In genomic region chr3:51366926-51367325, GRCm38 (mm10) we compare ENCODE assay signal across 21 mouse cellular contexts. TPM values are rescaled to one million over a fixed set of nuclear protein-coding genes. Genes with fewer than 3 reads are reported as not detected.
A peak's percentile ranks its signal among the peaks of the same experiment; 100 is the strongest.
DNase-seq lines count a peak whose midpoint lies in the region; ATAC-seq and TF ChIP-seq lines count a peak whose summit lies in the region.
"Had no signal": no experiment of that assay in that cellular context is flagged by ENCODE, and none has a peak within 500 bp of the region (broad histone marks: within the 10 kb centered on the region; RNA-seq: fewer than 3 reads in every experiment).

No protein-coding gene starts in this region.

- ATAC-seq in liver, embryonic 12.5 days: peak; percentile 73
- peak; percentile 59 for ATAC-seq in liver, embryonic 16.5 days (ENCODE audit: low read depth)
- ATAC-seq in stomach, embryonic 14.5 days (ENCODE audit: insufficient number of reproducible peaks, insufficient read depth, low FRiP score, low read depth): peak; percentile 30; the same call in 1 of the 2 replicates
- ATAC-seq: activated CD4-positive, CD25-positive, alpha-beta regulatory T cell, adult 4 months; forebrain, embryonic 15.5 days; Patski had no signal

- H3K79me2 ChIP-seq in MEL (ENCODE audit: control insufficient read depth, insufficient read depth, low read length, poor library complexity): no peaks in the 10 kb centered on the region

- H3K36me3 ChIP-seq in MEL (ENCODE audit: control insufficient read depth in 1 of 2, insufficient read depth in 2 of 2, low read length in 2 of 2): peaks cover 0 to 19% of the 10 kb centered on the region in 2 experiments; a peak in 2 of 4 replicates
- H3K36me3 ChIP-seq in liver, embryonic 12.5 days: no peaks in the 10 kb centered on the region
- no peaks in the 10 kb centered on the region for H3K36me3 ChIP-seq in liver, embryonic 16.5 days (ENCODE audit: control insufficient read depth, insufficient read depth)
- no peaks in the 10 kb centered on the region for H3K36me3 ChIP-seq in stomach, embryonic 14.5 days (ENCODE audit: control insufficient read depth, insufficient read depth, low read length)
- H3K36me3 ChIP-seq: embryonic facial prominence, embryonic 12.5 days; forebrain, embryonic 15.5 days; heart, embryonic 12.5 days; hindbrain, embryonic 15.5 days had no signal

- TF ChIP-seq RAD21 in MEL (IDR thresholded peaks at IDR 0.05; ENCODE audit: low read depth, low read length): no peak

- H3K9ac ChIP-seq in MEL (ENCODE audit: control insufficient read depth, low read depth, low read length, poor library complexity, severe bottlenecking): no peak overlapping the region
- H3K9ac ChIP-seq in liver, embryonic 12.5 days: 0 out of 2 replicates have a peak overlapping the region, but pooled peaks have one; percentile 2
- no peak overlapping the region for H3K9ac ChIP-seq in liver, embryonic 16.5 days (ENCODE audit: low read depth, low read length)
- no peak overlapping the region for H3K9ac ChIP-seq in stomach, embryonic 14.5 days (replicated peaks; ENCODE audit: low read depth, low read length)
- H3K9ac ChIP-seq: embryonic facial prominence, embryonic 12.5 days; forebrain, embryonic 15.5 days; heart, embryonic 12.5 days; hindbrain, embryonic 15.5 days had no signal

- DNase-seq in MEL (ENCODE audit: low read depth, low spot score): peak; percentile 43
- no peak for DNase-seq in adrenal gland, postnatal 25 days
- DNase-seq in B cell, adult 2 months: no peak
- no peak for DNase-seq in kidney, postnatal 36 days
- DNase-seq: adrenal gland, adult 2 months; adrenal gland, postnatal 36 days; cerebellum, adult 11 months; cerebellum, adult 8-10 months; cerebellum, postnatal 14 days; embryo, embryonic 11 days; gastrocnemius, postnatal 10 days had no signal

- H3K27me3 ChIP-seq in MEL (ENCODE audit: control insufficient read depth in 1 of 2, insufficient read depth in 2 of 2, low read length in 2 of 2): no peaks in the 10 kb centered on the region
- 0 out of 2 replicates have a peak, but pooled peaks cover 6% of the 10 kb centered on the region for H3K27me3 ChIP-seq in liver, embryonic 12.5 days (replicated peaks)
- no peaks in the 10 kb centered on the region for H3K27me3 ChIP-seq in liver, embryonic 16.5 days (ENCODE audit: control insufficient read depth, insufficient read depth, low read depth, low read length)
- H3K27me3 ChIP-seq in stomach, embryonic 14.5 days (ENCODE audit: control insufficient read depth, insufficient read depth, low read length): no peaks in the 10 kb centered on the region
- H3K27me3 ChIP-seq: heart, embryonic 12.5 days; hindbrain, embryonic 15.5 days; Patski had no signal

- no peaks in the 10 kb centered on the region for H3K9me3 ChIP-seq in MEL (replicated peaks; ENCODE audit: insufficient read depth, low read length)
- no peaks in the 10 kb centered on the region for H3K9me3 ChIP-seq in liver, embryonic 12.5 days (replicated peaks)
- H3K9me3 ChIP-seq in liver, embryonic 16.5 days (replicated peaks; ENCODE audit: control insufficient read depth, low read length): no peaks in the 10 kb centered on the region
- H3K9me3 ChIP-seq in stomach, embryonic 14.5 days (ENCODE audit: control insufficient read depth, low read depth, low read length): no peaks in the 10 kb centered on the region
- H3K9me3 ChIP-seq: embryonic facial prominence, embryonic 12.5 days; forebrain, embryonic 15.5 days; heart, embryonic 12.5 days; hindbrain, embryonic 15.5 days had no signal

- 0 out of 2 replicates have a peak overlapping the region, but pooled peaks have one; percentile 7 for H3K27ac ChIP-seq in MEL (ENCODE audit: control insufficient read depth, low read depth, low read length)
- H3K27ac ChIP-seq in liver, embryonic 12.5 days: peak overlapping the region; percentile 72
- peak overlapping the region; percentile 71 for H3K27ac ChIP-seq in liver, embryonic 16.5 days (ENCODE audit: low read length)
- H3K27ac ChIP-seq in stomach, embryonic 14.5 days (ENCODE audit: low read length): no peak overlapping the region
- H3K27ac ChIP-seq: embryonic facial prominence, embryonic 12.5 days; forebrain, embryonic 15.5 days; hindbrain, embryonic 15.5 days had no signal

- TF ChIP-seq EP300 in MEL (IDR thresholded peaks at IDR 0.05; ENCODE audit: low read depth in 1 of 2, low read length in 2 of 2): peak; percentile 49 to 61; a peak in 2 of 4 replicates

- 12% methylated on average over 4 of the region's 4 CpGs for WGBS in liver, embryonic 12.5 days (ENCODE audit: insufficient replicate concordance)
- 21% methylated on average over 4 of the region's 4 CpGs for WGBS in liver, embryonic 16.5 days (ENCODE audit: insufficient replicate concordance)
- 53% methylated on average over 4 of the region's 4 CpGs for WGBS in stomach, embryonic 14.5 days

- H3K4me3 ChIP-seq in MEL (ENCODE audit: control insufficient read depth in 1 of 2, insufficient read depth in 1 of 2, low read depth in 2 of 2, low read length in 2 of 2): no peak overlapping the region
- no peak overlapping the region for H3K4me3 ChIP-seq in liver, embryonic 12.5 days
- H3K4me3 ChIP-seq in liver, embryonic 16.5 days (ENCODE audit: low read depth, low read length): 0 out of 2 replicates have a peak overlapping the region, but pooled peaks have one; percentile 23
- H3K4me3 ChIP-seq in stomach, embryonic 14.5 days (ENCODE audit: low read depth, low read length): no peak overlapping the region
- H3K4me3 ChIP-seq: embryonic facial prominence, embryonic 12.5 days; forebrain, embryonic 15.5 days; heart, embryonic 12.5 days; hindbrain, embryonic 15.5 days had no signal

- peak overlapping the region; percentile 38 for H3K4me2 ChIP-seq in liver, embryonic 12.5 days
- peak overlapping the region; percentile 46 for H3K4me2 ChIP-seq in liver, embryonic 16.5 days (ENCODE audit: low read depth, low read length)
- no peak overlapping the region for H3K4me2 ChIP-seq in stomach, embryonic 14.5 days (replicated peaks; ENCODE audit: low read depth, low read length)
- H3K4me2 ChIP-seq: embryonic facial prominence, embryonic 12.5 days; forebrain, embryonic 15.5 days; heart, embryonic 12.5 days; hindbrain, embryonic 15.5 days had no signal

- peaks cover 0 to 25% of the 10 kb centered on the region in 2 experiments; a peak in 2 of 4 replicates for H3K4me1 ChIP-seq in MEL (ENCODE audit: control insufficient read depth in 1 of 2, insufficient read depth in 2 of 2, low read length in 2 of 2)
- peaks cover 47% of the 10 kb centered on the region for H3K4me1 ChIP-seq in liver, embryonic 12.5 days
- H3K4me1 ChIP-seq in liver, embryonic 16.5 days (ENCODE audit: control insufficient read depth, low read depth, low read length): peaks cover 40% of the 10 kb centered on the region
- no peaks in the 10 kb centered on the region for H3K4me1 ChIP-seq in stomach, embryonic 14.5 days (ENCODE audit: control insufficient read depth, insufficient read depth, low read length)

- no peak for TF ChIP-seq CTCF in MEL (IDR thresholded peaks at IDR 0.05 in 2 of 3, conservative IDR thresholded peaks at IDR 0.05 in 1 of 3; ENCODE audit: control insufficient read depth in 1 of 3, insufficient read depth in 1 of 3, low read depth in 2 of 3, low read length in 3 of 3, poor library complexity in 1 of 3, severe bottlenecking in 1 of 3)

- no peak for TF ChIP-seq POLR2A in MEL (IDR thresholded peaks at IDR 0.05; ENCODE audit: control insufficient read depth in 1 of 2, insufficient read depth in 1 of 2, low read depth in 1 of 2, low read length in 2 of 2, poor library complexity in 1 of 2)

TF ChIP-seq in MEL, 35 proteins besides CTCF, POLR2A, EP300 and RAD21 (continues in another document):
- TF ChIP-seq CHD2 (IDR thresholded peaks at IDR 0.05; ENCODE audit: low read length) (no peak), USF1 (IDR thresholded peaks at IDR 0.05; ENCODE audit: low read depth, low read length) (no peak), ETS1 (IDR thresholded peaks at IDR 0.05; ENCODE audit: low read depth, low read length) (no peak), TCF12 (IDR thresholded peaks at IDR 0.05; ENCODE audit: low read depth, low read length) (no peak)

RNA-seq across cellular contexts. Expression of gene Elf2, which starts 26.5 kb away (rescaled TPM):
- 46.5 and 50.2 TPM in 2 replicates for total RNA-seq in MEL (2012; rRNA removed)
- polyA plus RNA-seq in MEL (2012; ENCODE audit: insufficient read depth in 1 of 2, insufficient read length in 2 of 2, low read depth in 1 of 2, low replicate concordance in 2 of 2, missing spikeins in 1 of 2): 10 to 100 TPM; 38.0 to 53.3 TPM
- 21.8 and 24.6 TPM in 2 replicates for polyA plus RNA-seq in liver, embryonic 12.5 days (2016; fragmentation: Nextera tagmentation; extraction: Ambion mirVana)
- 19.0 and 20.0 TPM in 2 replicates for polyA plus RNA-seq in liver, embryonic 16.5 days (2015; fragmentation: Nextera tagmentation; extraction: Ambion mirVana)
- 61.1 and 72.6 TPM in 2 replicates for polyA plus RNA-seq in stomach, embryonic 14.5 days (2014; fragmentation: Nextera tagmentation; extraction: Ambion mirVana)
- 84.4 and 88.0 TPM in 2 replicates for total RNA-seq in adrenal gland, postnatal 25 days (2021)

RNA-seq across cellular contexts. Expression of gene Mgarp, which starts 29.6 kb away (rescaled TPM):
- 0.65 and 2.0 TPM in 2 replicates for total RNA-seq in MEL (2012; rRNA removed)
- polyA plus RNA-seq in MEL (2012; ENCODE audit: insufficient read depth in 1 of 2, insufficient read length in 2 of 2, low read depth in 1 of 2, low replicate concordance in 2 of 2, missing spikeins in 1 of 2): 1 to 10 TPM in 1 of 2 experiments, not detected in 1; 5.2 TPM
- polyA plus RNA-seq in liver, embryonic 12.5 days (2016; fragmentation: Nextera tagmentation; extraction: Ambion mirVana): 1.3 and 1.7 TPM in 2 replicates
- 3.0 TPM in 2 replicates for polyA plus RNA-seq in liver, embryonic 16.5 days (2015; fragmentation: Nextera tagmentation; extraction: Ambion mirVana)
- 2.9 and 3.0 TPM in 2 replicates for polyA plus RNA-seq in stomach, embryonic 14.5 days (2014; fragmentation: Nextera tagmentation; extraction: Ambion mirVana)
- 637 and 688 TPM in 2 replicates for total RNA-seq in adrenal gland, postnatal 25 days (2021)
- total RNA-seq: common myeloid progenitor, adult 5-6 weeks had no signal

RNA-seq across cellular contexts. Expression of gene Ndufc1, which starts 41.9 kb away (rescaled TPM):
- 207 and 214 TPM in 2 replicates for total RNA-seq in MEL (2012; rRNA removed)
- polyA plus RNA-seq in MEL (2012; ENCODE audit: insufficient read depth in 1 of 2, insufficient read length in 2 of 2, low read depth in 1 of 2, low replicate concordance in 2 of 2, missing spikeins in 1 of 2): 100 to 1,000 TPM in 1 of 2 experiments, not detected in 1; 115 TPM
- 539 and 560 TPM in 2 replicates for polyA plus RNA-seq in liver, embryonic 12.5 days (2016; fragmentation: Nextera tagmentation; extraction: Ambion mirVana)
- polyA plus RNA-seq in liver, embryonic 16.5 days (2015; fragmentation: Nextera tagmentation; extraction: Ambion mirVana): 397 and 419 TPM in 2 replicates
- polyA plus RNA-seq in stomach, embryonic 14.5 days (2014; fragmentation: Nextera tagmentation; extraction: Ambion mirVana): 674 and 700 TPM in 2 replicates
- total RNA-seq in adrenal gland, postnatal 25 days (2021): 716 and 732 TPM in 2 replicates

RNA-seq across cellular contexts. Expression of gene Naa15, which starts 48.0 kb away (rescaled TPM):
- total RNA-seq in MEL (2012; rRNA removed): 36.6 and 43.4 TPM in 2 replicates
- polyA plus RNA-seq in MEL (2012; ENCODE audit: insufficient read depth in 1 of 2, insufficient read length in 2 of 2, low read depth in 1 of 2, low replicate concordance in 2 of 2, missing spikeins in 1 of 2): 100 to 1,000 TPM in 1 of 2 experiments, 10 to 100 TPM in 1; 61.6 to 558 TPM
- polyA plus RNA-seq in liver, embryonic 12.5 days (2016; fragmentation: Nextera tagmentation; extraction: Ambion mirVana): 41.9 and 49.9 TPM in 2 replicates
- 15.3 and 16.3 TPM in 2 replicates for polyA plus RNA-seq in liver, embryonic 16.5 days (2015; fragmentation: Nextera tagmentation; extraction: Ambion mirVana)
- 41.5 and 45.7 TPM in 2 replicates for polyA plus RNA-seq in stomach, embryonic 14.5 days (2014; fragmentation: Nextera tagmentation; extraction: Ambion mirVana)
- total RNA-seq in adrenal gland, postnatal 25 days (2021): 56.0 and 65.8 TPM in 2 replicates
